Mouse (Mus musculus) bone marrow macrophage, adult 2 months (primary cell): ENCODE measurements at regions not wholly inside any gene's neighbourhood (a gene's known extent, or its start where the extent isn't known, plus 50 kb on each side); places are given as distances from the start of the nearest gene placed in this dataset.

Experiments used
- CTCF ChIP-seq: IDR thresholded peaks from 2 replicates; pipeline ENCODE4 v1.5.1; 2012; ENCODE audit warnings: low read depth, mild to moderate bottlenecking, low read length, moderate library complexity
- POLR2A ChIP-seq: IDR thresholded peaks from 2 replicates; pipeline ENCODE4 v1.6.1; 2012; ENCODE audit warnings: mild to moderate bottlenecking, low read depth, low read length, borderline replicate concordance

GRCm38 (mm10) chr14:102402061-102402689 lies 580.3 kb downstream of the Kctd12 start:
- TF ChIP-seq CTCF (no peak), POLR2A (no peak)
